Mouse (Mus musculus): ENCODE results near the gene Ubap1.

Ubap1 gene

DNA sequence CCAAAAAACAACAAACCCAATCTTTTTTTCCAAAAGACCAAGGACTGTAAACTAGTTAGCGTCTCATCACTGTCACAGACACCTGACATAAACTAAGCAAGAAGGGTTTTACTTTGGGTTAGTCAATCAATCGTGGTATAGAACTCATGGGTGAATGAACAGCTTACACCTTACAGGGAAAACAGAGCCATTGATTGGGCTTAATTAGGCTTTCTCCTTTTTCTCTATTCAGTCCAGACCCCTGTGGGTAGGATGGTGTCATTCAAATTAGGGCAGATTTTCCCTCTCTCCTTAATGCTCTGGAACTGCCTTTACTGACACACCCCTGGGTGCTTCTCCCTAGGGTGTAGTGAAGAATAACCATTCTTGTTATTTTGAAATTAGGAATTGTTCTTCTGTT lies 8.4 kb downstream of the Ubap1 start:
- no peak for DNase-seq

- no peak for DNase-seq
Measured at GRCm38 (mm10) chr4:41358669-41359068, 9.9 kb downstream of the Ubap1 start.

DNA sequence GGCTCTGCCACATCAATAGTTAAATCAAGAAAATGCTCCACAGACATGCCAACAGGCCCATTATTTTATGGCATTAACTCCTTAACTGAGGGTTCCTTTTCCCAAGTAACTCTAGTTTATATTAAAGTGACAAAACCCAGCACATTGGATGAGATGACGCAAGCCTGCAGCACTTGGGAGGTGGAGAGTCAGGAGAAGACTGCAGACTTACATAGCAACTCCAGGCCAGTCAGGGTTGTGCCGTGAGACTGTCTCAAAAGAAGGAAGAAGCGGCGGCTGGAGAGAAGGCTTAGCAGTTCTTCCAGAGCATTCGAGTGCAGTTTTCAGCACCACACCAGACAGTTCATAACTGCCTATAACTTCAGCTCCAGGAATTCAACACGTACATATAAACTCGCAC lies 10.6 kb downstream of the Ubap1 start:
- no peak for DNase-seq

- DNase-seq: no peak
Measured at GRCm38 (mm10) chr4:41361059-41361458, 12.3 kb downstream of the Ubap1 start.

DNA sequence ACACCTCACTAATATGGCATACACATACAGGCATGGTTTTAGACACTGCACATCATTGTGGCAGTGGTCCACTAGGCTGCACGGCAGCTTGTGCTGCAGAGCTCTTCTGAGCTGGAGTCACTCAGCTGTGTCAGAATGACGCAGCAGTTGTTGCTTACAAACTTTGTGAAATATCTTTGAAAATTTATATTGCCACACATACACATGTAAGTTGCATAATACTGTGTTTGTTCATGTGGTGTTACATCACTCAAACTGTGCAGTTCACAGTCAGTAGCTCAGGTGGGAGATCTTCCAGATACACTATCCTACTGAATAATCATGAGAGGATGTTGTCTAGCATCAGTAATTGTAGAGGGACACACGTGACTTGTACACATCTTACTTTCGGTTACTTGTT lies 19.4 kb downstream of the Ubap1 start:
- DNase-seq: no peak

GRCm38 (mm10) chr4:41369702-41370437 lies 21.1 kb downstream of the Ubap1 start:
- DNase-seq: no peak

DNA sequence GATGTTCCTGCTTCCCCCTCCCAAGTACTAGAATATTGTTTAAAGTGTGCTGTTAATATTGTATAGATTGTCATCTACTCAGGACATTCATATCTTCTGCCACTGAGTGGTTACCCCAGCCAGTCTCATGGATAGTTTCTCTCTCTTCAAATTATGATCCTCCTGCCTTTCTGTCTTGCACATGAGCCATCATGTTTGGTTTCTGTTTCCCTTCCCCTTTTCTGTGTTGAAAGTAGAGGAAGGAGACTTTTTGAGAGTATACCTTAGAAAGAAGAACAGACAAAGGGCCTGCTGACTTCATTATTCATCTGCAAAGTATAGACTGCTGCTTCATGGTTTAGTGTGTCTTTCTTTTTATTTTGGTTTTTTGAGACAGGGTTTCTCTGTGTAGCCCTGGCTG lies 28.8 kb downstream of the Ubap1 start:
- no peak for DNase-seq

GRCm38 (mm10) chr4:41381213-41381950 lies 32.6 kb downstream of the Ubap1 start:
- no peak for DNase-seq

GRCm38 (mm10) chr4:41386412-41386975 lies 37.7 kb downstream of the Ubap1 start:
- DNase-seq: no peak

- DNase-seq: no peak
Measured at GRCm38 (mm10) chr4:41387755-41388469, 39.1 kb downstream of the Ubap1 start.

- no peak for DNase-seq
Measured at GRCm38 (mm10) chr4:41388616-41389015, 39.8 kb downstream of the Ubap1 start.

- no peak for DNase-seq
Measured at GRCm38 (mm10) chr4:41389240-41389639, 40.4 kb downstream of the Ubap1 start.

GRCm38 (mm10) chr4:41390122-41390521 lies 41.3 kb downstream of the Ubap1 start:
- DNase-seq: peak; percentile 83

DNA sequence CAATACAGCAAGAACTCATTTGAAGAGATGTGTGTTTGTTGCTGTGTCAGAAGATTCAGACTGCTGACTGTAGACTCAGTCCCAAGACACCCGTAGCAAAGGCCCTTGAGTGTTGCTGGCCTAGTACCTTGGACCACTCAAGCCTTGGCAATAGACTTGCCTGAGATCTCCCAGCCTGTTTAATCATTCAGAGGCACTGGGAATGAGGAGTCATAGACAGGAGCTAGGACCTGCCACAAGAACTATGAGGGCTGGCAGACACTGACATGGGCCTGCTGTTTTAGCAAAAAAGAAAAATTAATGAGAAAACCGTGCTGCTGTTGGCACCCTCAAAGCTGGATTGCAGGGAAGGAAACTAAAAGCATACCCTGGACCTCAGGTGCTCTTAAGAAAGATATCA lies 42.2 kb downstream of the Ubap1 start:
- no peak for DNase-seq

GRCm38 (mm10) chr4:41394651-41395050 lies 45.9 kb downstream of the Ubap1 start:
- DNase-seq: no peak

GRCm38 (mm10) chr4:41398353-41398752 lies 49.6 kb downstream of the Ubap1 start:
- no peak for DNase-seq

GRCm38 (mm10) chr4:41399904-41400303 lies 51.1 kb downstream of the Ubap1 start:
- DNase-seq: no peak

DNA sequence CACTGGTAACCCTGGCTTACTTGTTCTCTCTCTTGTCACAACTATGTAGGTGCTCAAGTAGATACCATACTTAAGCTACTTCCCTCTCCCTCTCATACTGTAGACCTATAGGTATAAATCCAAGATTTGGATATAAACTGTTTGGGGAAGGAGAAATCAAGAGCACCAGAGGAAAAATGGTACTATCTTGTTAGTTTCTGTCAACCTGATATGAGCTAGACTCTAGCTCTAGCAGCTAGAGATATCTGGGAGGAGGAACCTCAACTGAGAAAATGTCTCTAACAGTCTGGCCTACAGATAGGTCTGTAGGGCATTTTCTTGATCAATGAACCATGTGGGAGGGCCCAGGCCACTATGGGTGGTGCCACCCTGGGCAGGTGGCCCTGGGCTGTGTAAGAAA lies 52.4 kb downstream of the Ubap1 start:
- DNase-seq: no peak

GRCm38 (mm10) chr4:41401573-41401972 lies 52.8 kb downstream of the Ubap1 start:
- no peak for DNase-seq

- DNase-seq: no peak
Measured at GRCm38 (mm10) chr4:41406597-41406996, 57.8 kb downstream of the Ubap1 start.

DNA sequence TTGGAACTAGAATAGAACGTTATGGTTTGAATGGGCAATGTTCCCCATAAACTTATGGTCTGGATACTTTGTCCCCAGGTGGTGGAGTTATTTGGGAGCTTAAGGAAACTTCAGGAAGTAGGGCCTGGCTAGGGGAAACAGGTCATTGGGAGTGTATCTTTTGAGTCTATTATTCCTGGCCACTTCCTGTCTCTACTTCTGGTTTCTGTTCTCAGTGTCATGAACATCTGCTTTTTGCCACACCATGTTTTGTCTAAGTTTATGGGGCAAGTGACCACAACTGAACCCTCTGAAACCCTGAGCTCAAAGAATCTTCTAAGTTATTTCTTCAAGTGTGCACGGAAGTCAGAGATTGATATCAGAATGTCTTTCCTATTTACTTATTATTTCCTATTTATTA lies 58.6 kb downstream of the Ubap1 start:
- DNase-seq: no peak

- no peak for DNase-seq
Measured at GRCm38 (mm10) chr4:41409341-41409740, 60.5 kb downstream of the Ubap1 start.

DNA sequence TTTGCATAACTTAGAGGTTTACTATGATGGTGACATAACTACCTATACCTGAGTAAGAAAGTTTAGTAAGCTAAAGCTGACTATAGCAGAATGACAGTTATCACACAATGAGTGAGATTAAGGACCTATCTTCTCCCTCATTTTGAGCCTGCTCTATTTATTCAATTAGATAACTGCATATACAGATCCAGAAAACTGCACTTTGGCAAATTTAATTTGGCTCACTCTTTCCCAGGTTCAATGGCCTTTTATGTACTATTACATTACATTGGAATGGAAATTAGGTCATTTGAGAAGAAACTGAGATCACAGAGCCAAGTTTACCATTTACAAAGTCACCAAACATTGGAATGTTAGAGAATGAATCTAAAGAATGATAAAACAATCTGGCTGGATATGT lies 68.2 kb downstream of the Ubap1 start:
- DNase-seq: no peak

DNA sequence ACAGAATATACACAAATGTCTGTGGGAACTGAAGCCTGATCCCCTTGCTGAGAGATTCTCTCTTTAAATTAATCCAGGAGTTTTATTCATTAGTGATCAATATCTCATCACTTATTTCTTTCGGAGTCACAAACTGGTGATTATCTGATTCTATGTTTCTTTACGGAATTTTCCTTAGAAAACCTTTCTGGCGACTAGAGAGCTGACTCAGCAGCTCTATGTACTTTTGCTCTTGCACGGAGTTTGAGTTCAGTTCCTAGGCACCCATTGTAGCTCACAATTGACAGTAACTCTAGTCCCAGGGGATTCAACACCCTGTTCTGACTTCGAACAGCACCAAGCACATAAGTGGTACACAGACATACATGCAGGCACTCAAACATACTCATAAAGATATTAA lies 90.1 kb downstream of the Ubap1 start:
- DNase-seq: no peak
